Mouse (Mus musculus): ENCODE data around the gene Vps26b.

The Vps26b gene

DNA sequence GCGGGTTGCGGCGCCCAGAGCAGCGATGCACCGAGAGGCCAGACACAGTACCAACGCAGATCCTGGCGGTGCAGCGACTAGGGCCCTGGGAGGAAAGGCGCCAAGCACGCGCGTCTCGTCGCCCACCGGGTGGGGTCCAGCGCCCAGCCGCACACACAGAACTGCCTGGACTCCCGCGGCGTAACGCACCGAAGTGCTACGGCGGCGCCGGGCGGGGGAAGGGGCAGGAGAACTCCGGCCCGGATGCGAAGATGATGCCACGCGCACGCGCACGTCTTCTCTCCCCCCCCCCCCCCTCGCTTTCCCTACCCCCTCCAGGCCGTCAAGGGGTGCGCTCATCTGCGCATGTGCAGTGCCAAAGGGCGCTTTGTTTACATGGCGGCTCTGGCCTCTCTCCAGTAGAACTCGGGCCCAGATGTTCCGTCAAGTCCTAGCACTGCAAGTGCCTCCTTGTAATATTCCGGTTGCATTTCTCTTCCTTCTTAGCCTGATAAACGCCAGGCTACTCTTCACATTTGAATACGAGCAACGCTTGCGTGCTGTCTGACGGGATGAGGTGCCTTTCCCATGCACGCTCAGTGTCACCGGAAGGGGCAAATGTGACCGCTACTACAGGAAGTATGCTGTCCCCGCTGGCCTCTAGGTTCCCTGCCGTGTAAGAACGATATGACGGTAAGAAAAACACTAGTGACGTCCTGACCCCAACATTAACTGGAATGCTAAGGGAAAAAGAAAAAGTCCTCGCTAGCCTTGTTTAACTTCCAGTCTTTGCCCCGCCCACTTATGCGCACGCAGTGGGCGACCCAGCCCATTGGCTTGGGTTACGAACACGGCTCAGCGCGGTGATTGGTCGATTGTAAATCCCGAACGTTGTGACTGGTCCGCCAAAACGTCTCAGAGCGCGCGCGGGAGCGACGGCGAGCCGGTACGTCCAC lies at the start of gene Vps26b, which contains the start of gene Ncapd3:
Vps26b (minus strand) TSS at position 238 of the 935 bp plus-strand sequence.
Ncapd3 (plus strand) TSS at position 348 of the 935 bp plus-strand sequence.
- peak; percentile 91 to 93 for DNase-seq (ENCODE audit: low spot score in 2 of 2)

DNA sequence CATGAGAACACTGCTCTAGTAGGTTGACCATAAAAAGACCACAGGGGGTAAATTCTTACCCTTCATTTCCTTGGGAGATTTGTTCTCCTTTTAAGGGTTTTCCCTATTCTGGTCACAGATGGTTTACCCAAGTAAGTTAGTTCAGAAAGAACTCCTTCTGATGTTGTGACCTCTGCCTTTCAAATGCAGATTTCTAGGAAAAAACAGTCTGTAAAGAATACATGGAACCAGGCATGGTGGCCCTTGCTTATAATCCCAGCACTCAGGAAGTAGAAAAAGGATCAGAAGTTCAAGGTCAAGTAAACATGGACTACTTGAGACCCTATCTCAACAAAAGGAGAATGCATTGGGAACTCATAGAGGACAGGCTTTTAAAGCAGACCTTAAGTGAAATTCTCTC lies 45.9 kb upstream of the Vps26b start:
- no peak for DNase-seq (ENCODE audit: low spot score in 2 of 2)

DNA sequence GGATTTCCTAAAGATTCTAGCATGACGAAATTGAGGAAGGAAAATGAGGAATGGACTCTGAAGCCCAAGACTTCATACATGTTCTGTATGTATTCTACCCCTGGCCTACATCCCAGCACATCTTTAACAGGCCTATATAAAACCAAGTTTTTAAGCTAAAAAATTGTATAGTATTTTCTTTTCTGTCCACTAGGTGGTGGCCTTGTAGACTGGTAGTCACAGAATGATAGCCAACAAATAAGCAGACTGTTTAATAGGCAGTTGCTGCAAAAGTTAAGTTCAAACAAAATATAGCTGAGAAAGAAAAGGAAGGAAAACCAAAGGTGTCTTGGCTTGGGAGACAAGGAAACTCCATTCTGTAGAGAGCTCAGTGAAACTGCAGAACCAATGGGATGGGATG lies 44.8 kb upstream of the Vps26b start:
- no peak for DNase-seq (ENCODE audit: low spot score in 2 of 2)

DNA sequence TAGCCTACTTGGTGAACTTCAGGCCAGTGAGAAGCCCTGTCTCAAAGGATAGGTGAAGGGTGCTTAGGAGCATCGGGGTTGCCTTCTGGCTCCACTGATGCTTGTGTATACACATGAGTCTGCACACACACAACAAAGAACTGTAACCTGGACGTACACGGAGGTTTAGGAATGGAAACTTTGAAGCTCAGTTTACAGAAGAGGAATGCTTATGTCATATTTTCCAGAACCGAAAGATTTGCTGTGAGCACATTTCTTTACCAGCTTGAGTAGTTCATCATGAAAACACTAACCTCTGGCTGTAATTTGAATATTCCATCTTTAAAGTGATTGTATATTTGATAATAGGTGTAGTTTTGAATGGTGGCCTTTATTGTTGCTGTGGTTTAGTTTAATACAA lies 41.0 kb upstream of the Vps26b start:
- DNase-seq (ENCODE audit: low spot score in 2 of 2) = no peak

DNA sequence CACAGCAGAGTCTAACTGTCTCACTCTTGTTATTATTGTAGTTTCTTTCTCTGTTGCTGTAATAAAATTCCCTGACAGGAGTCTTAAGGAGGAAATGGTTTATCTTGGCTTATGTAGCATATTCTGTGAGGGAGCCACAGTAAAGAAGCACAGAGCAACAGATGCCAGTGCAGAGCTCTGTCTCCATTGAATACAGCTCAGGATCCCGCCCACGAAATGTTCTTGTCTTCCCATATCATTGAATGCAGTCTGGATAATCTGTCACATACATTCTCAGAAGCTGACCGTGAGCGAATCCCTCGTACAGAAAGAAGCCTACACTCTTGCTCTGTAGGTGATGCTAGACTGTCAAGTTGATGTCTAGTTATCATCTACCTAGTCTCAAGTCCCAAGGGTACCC lies 28.5 kb upstream of the Vps26b start:
- DNase-seq (ENCODE audit: low spot score in 2 of 2) = no peak

DNA sequence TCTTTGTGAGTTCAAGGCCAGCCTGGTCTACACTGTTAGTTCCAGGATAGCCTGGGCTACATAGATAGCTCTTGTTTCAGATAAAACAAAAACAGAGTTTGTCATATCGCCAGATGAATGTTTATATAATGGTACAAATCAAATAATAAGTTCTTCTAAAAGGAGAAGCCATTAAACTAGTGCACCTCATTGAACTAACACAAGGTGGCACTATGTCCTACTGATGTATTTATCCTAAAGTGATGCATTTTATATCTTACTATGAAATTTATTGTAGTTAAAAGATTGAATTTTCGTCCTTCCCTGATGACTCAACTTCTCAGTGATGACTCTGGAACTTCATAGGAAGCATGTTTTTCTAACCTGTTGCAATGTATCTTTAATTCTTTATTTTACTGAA lies 19.6 kb upstream of the Vps26b start:
- DNase-seq (ENCODE audit: low spot score in 2 of 2) = no peak

DNA sequence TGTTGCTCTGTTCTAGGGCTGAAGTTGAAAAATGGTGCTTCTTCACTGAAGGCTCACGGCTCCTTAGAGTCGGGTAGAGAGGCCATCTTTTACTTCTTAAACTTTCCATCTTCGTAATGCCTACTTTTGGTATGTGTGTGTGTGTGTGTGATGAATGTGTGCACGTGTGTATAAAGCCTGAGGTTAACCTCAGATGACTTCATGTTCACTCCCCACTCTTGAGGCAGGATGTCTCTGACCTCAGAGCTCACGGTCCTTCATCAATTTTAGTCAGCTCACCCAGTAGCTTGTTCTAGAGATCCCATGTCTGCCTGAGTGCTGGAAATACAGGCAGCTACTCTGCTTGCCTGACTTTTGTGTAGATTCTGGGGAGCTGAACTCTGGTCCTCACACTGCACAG lies 14.0 kb upstream of the Vps26b start:
- DNase-seq (ENCODE audit: low spot score in 2 of 2) = peak in 1 of 2 experiments; percentile 16

DNA sequence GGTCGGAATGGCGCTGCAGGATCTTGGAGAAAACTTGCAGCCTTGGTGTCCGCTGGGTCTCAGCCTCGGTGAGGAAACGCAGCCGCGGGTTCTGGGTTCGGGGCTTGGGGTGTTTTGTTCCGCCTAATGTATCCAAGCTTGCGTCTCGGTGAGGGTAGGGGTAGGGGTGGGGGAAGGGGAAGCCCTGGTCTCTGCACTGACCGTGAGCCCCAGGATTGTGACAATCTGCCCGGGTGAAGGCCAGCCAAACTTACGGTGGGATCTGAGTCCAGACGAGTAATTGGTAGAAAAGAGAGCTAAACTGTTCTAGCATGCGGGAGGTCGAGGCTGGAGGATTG lies 867 bp upstream of the Vps26b start:
- no peak for DNase-seq (ENCODE audit: low spot score in 2 of 2)

DNA sequence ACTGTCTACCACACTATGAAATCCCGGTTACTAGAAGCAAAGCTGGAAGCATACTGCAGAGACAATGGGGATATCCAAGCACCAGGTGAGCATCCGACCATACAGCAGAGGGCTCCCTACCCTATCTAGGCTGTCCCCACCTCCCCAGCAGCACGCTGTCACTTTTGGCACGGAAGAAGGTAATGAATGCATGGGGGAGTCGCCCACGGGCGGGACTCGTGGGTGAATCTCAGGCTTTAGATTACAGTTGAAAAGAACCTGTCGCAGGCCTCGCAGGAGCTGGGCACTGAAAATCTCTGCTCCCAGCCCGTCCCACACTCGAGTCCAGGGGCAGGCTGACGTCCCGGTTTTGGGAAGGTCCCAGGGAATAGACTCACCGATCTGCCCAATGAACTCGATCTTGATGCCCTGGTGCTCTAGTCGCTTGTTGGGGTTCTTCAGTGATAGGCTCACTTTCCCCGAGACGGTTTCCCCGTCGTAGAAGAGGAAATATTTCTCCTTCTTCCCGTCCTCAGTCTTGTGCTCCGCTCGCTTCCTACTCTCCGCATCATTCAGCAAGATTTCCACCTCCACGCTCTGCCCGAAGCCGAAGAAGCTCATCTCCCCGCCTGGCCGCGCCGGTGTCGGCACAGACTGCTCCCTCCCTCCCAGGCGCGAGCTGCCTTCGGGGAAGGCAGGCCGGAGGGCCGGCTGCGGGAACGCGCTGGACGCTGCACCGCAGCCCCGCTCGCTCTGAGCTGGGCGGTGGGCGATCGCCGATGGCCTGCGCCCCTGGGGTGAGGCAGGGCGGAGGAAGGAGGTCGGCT lies 640 bp downstream of the Vps26b start:
- peak; percentile 21 to 31 for DNase-seq (ENCODE audit: low spot score in 2 of 2)

DNA sequence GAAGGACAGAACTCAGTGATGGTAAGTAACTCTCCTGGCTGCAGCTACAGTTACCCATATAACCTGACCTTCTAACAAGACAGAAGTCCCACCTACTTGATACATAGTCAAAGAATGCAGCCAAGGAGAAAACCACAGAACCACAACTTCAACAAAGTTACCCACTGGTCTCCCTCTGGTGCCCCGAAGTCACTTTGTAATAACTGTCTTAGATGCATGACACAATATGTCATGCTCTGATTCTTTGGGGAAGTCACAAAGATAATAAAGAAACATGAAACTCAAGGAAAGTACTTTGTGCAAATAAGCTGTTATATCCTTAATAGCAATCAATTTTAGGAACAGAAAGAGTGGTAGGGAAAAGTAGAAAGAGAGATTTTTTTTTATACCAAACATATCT lies 3.2 kb downstream of the Vps26b start:
- DNase-seq (ENCODE audit: low spot score in 2 of 2) = peak in 1 of 2 experiments; percentile 64

DNA sequence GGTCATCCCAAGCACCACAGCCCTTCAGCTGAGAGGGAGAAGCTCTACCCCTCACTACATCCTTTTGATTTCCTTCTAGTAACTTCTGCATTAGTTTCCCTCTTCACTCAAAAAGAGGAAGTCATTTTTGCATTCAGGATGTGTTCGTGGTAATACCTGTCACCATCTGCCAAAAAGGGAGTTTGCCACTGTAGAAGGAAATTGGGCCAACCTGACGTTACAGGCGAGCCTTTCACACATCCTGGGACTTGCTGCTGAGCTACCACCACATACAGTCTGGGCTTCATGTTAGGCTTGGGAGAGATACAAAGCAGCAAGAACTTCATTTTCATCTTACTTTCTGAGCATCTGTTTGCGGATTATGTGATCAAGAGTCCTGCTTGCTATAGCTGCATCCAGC lies 6.2 kb downstream of the Vps26b start:
- peak in 1 of 2 experiments; percentile 41 for DNase-seq (ENCODE audit: low spot score in 2 of 2)

DNA sequence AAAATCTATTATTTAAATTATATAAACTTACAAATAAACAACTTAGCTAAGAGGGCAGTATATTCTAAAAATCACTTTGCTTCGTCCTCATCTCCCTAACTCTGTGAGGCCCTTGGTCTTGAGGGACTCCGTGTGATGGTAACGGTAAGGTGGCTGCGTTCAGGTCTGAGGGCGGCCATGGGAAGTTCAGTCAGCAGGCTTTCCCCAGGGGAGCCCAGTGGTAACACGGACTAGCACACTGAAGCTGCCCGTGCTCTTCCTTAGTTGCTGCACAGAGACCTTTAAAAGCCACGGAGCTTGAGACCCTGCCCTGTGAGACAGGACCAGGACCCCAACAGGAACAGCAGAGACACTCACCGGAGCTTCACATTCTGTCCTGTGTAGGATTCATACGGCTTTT lies 10.9 kb downstream of the Vps26b start:
- DNase-seq (ENCODE audit: low spot score in 2 of 2) = peak in 1 of 2 experiments; percentile 17

DNA sequence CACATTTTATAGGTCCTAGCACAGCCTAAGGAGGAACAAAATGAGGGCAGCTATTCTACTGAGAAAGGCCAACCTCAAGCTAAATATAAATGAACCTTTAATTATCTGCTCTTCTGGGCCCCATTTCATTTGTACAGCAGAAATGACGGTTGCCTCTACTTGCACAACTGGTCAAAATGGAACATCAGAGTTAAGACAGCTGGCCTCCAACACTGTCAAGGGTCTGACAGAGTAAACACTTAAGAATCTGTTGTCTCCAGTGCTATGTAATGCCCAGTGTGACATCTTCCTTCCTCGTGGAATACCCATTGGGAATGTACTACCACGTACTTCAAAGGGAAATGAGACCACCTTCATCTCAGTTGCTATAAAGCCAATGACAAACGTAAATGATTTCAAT lies 18.3 kb downstream of the Vps26b start:
- no peak for DNase-seq (ENCODE audit: low spot score in 2 of 2)

DNA sequence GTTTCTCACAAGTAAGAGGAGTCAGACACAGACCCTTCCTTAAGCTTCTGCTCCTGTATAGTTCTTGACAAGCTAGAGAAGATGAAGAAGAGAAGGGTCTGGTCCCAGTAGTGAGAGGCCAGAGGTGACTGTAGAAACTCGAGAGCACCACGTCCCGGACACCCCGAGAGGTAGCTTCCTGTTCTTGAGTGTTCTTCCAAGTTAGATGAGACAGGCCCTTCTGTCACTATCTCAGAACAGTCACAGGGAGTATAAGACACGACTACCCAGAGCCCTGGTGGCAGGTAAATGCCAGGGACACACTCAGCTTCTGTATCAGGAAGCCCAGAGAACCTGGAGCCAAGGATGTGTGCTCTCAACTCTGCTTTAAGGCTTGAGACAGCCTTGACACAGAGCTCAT lies 20.6 kb downstream of the Vps26b start:
- no peak for DNase-seq (ENCODE audit: low spot score in 2 of 2)

DNA sequence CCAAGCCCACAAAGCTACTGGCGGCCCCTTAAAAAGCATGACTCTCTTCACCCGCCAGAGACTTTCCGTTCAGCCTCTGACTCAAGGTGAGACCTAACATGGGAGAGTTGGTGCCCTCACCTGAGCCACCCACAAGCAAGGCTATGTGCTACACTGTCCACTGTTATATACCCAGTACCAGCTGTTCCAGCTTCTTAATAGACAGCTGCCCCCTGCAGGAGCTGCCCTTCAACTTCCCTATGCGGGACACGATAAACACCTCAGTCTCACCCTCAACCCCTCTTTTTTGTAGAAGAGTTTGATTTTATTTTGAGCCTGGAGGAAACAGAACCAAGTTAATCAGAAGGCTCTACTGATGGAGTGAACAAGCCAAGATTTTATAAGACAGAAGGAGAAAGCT lies 23.0 kb downstream of the Vps26b start:
- DNase-seq (ENCODE audit: low spot score in 2 of 2) = no peak

DNA sequence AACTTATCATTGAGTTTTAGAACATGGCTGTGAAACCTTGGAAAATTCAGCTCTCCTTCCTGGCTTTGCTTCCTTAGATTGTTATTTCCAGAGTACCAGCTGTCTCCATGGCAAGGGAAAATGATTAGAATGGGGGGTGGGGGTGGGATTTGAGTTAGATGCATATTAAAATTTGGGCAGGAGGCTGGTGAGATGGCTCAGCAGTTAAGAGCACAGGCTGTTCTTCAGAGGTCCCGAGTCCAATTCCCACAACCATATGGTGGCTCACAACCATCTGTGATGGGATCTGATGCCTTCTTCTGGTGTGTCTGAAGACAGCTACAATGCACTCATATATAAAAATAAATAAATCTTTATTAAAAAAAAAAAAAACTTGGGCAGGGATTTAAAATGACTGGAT lies 23.9 kb downstream of the Vps26b start:
- no peak for DNase-seq (ENCODE audit: low spot score in 2 of 2)

DNA sequence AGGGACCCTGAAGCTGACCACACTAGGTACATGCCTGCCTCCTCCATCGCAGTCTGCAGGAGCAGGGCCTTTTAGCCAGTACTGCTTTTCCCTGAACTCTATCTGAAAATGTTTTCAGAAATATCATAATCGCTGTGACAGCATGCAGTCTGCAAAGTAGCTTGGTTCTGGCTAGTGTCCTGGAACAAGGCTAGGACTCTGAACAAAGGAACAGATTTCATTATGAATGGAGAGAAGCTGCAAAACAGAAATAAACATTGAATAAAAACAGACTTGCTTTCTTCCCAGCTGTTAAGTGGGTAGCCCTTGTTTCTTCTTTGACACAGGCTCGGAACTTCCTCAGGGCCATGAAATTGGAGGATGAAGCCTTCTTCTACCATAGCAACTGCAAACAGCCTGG lies 24.6 kb downstream of the Vps26b start:
- DNase-seq (ENCODE audit: low spot score in 2 of 2) = no peak

DNA sequence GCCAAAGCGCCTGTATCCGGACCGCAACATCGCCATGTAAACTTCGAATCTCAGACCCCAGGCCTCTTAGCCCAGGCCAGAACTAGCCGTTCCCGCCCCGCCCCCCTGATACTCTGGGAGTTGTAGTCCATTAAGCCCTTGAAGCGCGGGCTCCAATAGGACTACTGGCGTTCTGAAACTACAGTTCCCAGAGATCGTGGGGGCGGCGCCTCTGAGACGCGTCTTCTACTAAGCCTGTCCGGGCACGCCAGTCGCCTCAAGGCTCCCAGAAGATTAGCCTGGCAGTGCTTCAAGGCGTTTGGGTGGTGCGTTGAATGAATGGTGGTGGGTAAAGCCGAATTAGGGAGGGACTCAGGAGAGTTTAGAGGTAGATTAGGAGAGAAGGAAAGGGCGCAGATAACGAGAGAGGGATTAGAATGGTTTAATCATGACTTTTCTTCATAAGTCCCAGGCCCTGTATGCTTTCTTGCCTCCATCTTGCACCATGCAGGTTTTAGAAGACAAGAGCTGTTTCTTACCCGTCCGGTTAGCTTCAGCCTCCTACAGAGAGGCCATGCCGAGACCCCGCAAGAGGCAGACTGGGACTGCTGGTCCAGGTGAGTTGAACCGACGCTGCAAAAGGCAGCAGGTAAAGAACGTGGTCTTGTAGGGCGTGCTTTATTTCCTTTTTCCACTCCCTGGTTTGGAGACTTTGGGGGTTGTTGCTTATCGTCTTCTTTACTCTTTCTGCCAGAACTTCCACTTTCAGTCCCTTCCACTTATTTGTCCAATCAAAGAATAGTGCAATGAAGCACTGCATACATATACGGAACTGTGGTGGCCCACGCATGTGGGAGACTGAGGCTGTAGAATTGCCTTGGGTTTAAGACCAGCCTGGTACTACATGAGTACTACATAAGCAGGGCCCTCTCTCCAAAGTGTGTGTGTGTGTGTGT lies 30.1 kb downstream of the Vps26b start, which contains the start of the genes Acad8 and Thyn1:
Acad8 (minus strand) TSS at position 106 of the 935 bp plus-strand sequence.
Thyn1 (plus strand) TSS at position 250 of the 935 bp plus-strand sequence.
- peak; percentile 90 to 91 for DNase-seq (ENCODE audit: low spot score in 2 of 2)

DNA sequence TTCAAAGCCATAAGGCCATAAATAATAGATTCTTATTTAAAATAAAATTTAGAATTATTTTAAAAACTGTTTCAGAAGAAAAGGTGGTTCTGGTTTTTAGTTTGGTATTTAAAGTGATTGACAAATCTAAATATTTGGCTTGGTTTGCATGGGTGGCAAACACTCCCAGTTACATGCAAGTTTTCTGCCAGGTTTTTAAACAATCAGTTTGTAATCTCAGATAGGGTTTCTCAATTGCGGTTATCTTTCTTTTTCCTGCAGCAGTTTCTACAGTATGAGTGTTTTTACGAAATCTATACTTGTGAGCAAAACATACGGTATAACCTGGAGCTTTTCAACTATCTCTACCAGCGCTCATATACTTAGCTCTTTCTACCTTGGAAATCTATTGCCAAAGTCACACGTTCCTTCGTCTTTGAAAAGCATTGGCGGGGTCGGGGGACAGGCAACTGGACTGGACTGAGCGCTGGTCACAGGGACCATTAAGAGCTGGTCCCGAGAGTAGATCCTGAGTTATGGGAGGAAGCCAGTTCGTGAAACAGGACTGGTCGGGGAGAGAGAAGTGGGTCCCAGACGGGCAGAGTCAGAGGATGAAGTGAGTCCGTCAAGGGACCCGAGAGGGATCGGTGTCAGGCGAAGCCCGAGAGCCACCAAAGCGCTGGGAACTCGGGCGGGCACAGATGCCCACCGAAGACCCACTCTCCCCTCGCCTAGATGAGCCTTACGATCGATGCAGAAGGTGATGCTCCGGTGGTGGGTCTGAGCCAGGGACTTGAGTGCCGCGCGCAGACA lies 31.0 kb downstream of the Vps26b start:
- DNase-seq (ENCODE audit: low spot score in 2 of 2) = no peak

DNA sequence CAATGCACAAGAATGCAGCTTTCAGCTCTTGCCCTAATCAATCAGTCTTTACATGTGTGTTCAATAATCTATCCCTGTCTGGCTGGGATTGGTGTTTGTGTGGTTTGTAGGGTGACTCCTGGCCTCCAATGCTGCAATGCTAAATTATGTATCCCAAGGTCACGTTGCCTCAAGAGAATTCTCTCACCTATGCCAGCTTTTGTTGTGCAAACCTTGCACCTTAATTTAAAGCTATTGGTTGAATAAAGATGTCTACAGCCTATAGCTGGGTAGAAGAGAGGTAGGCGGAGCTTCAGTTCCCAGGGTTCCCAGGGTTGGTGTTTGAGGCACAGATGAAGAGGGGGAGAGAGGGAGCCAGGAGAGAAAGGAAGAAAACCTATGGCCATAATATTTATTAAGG lies 32.4 kb downstream of the Vps26b start:
- DNase-seq (ENCODE audit: low spot score in 2 of 2) = no peak

DNA sequence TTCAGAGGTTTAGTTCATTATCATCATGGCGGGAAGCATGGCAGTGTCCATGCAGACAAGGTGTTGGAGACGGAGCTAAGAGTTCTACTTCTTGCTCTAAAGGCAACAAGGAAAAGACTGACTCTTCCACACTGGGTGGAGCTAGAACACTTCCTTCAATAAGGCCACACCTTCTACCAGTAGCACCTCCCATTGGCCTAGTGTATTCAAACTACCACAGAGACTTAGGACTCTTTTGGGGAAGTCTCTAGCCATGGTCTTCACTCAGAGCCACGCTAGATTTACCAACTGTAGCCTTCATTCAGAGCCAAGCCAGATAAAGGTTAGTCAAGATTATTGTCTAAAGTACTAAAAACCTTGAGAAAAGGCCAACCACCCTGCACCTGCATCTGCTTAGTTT lies 32.8 kb downstream of the Vps26b start:
- DNase-seq (ENCODE audit: low spot score in 2 of 2) = no peak
